In genomic region chr17:45986374-45986773, GRCm38 (mm10) we compare ENCODE assay signal across 23 mouse cellular contexts. TPM values are rescaled to one million over a fixed set of nuclear protein-coding genes. Genes with fewer than 3 reads are reported as not detected.
DNase-seq lines count a peak whose midpoint lies in the region; ATAC-seq and TF ChIP-seq lines count a peak whose summit lies in the region.
"Had no signal": no experiment of that assay in that cellular context is flagged by ENCODE, and none has a peak within 500 bp of the region (broad histone marks: within the 10 kb centered on the region; RNA-seq: fewer than 3 reads in every experiment).

No protein-coding gene starts in this region.

- ATAC-seq in embryonic facial prominence, embryonic 13.5 days (ENCODE audit: insufficient number of reproducible peaks, insufficient read depth, low FRiP score, low TSS enrichment, low read depth) = 0 out of 2 replicates have a peak, but pooled peaks have one; percentile 26
- no peak for ATAC-seq in midbrain, embryonic 11.5 days (ENCODE audit: low FRiP score)
- no peak for ATAC-seq in midbrain, embryonic 16.5 days
- ATAC-seq in intestine, embryonic 16.5 days = 0 out of 2 replicates have a peak, but pooled peaks have one; percentile 17
- ATAC-seq in CD4-positive, CD25-positive, alpha-beta regulatory T cell, adult 4 months = no peak
- ATAC-seq: forebrain, embryonic 13.5 days; forebrain, embryonic 15.5 days; forebrain, postnatal 0 days had no signal

- no peak for TF ChIP-seq POLR2A in small intestine, adult 2 months (IDR thresholded peaks at IDR 0.05; ENCODE audit: low read depth, low read length)

- no peak for TF ChIP-seq CTCF in small intestine, adult 2 months (IDR thresholded peaks at IDR 0.05; ENCODE audit: extremely low read depth, insufficient read length, insufficient replicate concordance, low read depth, low read length)

- WGBS in embryonic facial prominence, embryonic 13.5 days = 69% methylated on average over 6 of the region's 6 CpGs
- WGBS in embryonic facial prominence, embryonic 10.5 days = 83% methylated on average over 6 of the region's 6 CpGs
- WGBS in midbrain, embryonic 11.5 days = 91% methylated on average over 6 of the region's 6 CpGs
- WGBS in midbrain, embryonic 16.5 days = 87% methylated on average over 6 of the region's 6 CpGs
- 75% methylated on average over 6 of the region's 6 CpGs for WGBS in intestine, embryonic 16.5 days
- 87% methylated on average over 6 of the region's 6 CpGs for WGBS in small intestine, adult 2 months

- no peak overlapping the region for H3K4me2 ChIP-seq in embryonic facial prominence, embryonic 13.5 days
- no peak overlapping the region for H3K4me2 ChIP-seq in midbrain, embryonic 11.5 days
- no peak overlapping the region for H3K4me2 ChIP-seq in midbrain, embryonic 16.5 days (ENCODE audit: low read length)
- no peak overlapping the region for H3K4me2 ChIP-seq in intestine, embryonic 16.5 days (ENCODE audit: low read depth, low read length)
- H3K4me2 ChIP-seq: embryonic facial prominence, embryonic 12.5 days; forebrain, embryonic 13.5 days; forebrain, embryonic 15.5 days had no signal

- H3K9ac ChIP-seq in embryonic facial prominence, embryonic 13.5 days = no peak overlapping the region
- H3K9ac ChIP-seq in midbrain, embryonic 11.5 days (ENCODE audit: low read length) = no peak overlapping the region
- H3K9ac ChIP-seq in midbrain, embryonic 16.5 days (ENCODE audit: low read depth, low read length) = no peak overlapping the region
- no peak overlapping the region for H3K9ac ChIP-seq in intestine, embryonic 16.5 days (ENCODE audit: low read depth, low read length)
- H3K9ac ChIP-seq: embryonic facial prominence, embryonic 12.5 days; forebrain, embryonic 13.5 days; forebrain, embryonic 15.5 days; forebrain, postnatal 0 days had no signal

- no peaks in the 10 kb centered on the region for H3K27me3 ChIP-seq in embryonic facial prominence, embryonic 13.5 days
- H3K27me3 ChIP-seq in embryonic facial prominence, embryonic 10.5 days (replicated peaks; ENCODE audit: low read depth, poor library complexity, severe bottlenecking) = no peaks in the 10 kb centered on the region; the same call in 1 of the 2 replicates
- H3K27me3 ChIP-seq in midbrain, embryonic 11.5 days (ENCODE audit: control insufficient read depth, insufficient read depth, low read length) = no peaks in the 10 kb centered on the region
- no peaks in the 10 kb centered on the region for H3K27me3 ChIP-seq in midbrain, embryonic 16.5 days (ENCODE audit: control insufficient read depth, insufficient read depth, low read depth, low read length)
- H3K27me3 ChIP-seq in intestine, embryonic 16.5 days (replicated peaks; ENCODE audit: control insufficient read depth, insufficient read depth, low read length) = no peaks in the 10 kb centered on the region
- H3K27me3 ChIP-seq in small intestine, adult 2 months (ENCODE audit: control insufficient read depth, insufficient read depth, low read length) = no peaks in the 10 kb centered on the region
- H3K27me3 ChIP-seq: embryonic facial prominence, embryonic 12.5 days; forebrain, embryonic 13.5 days; forebrain, embryonic 15.5 days had no signal

- no peak overlapping the region for H3K4me3 ChIP-seq in embryonic facial prominence, embryonic 13.5 days
- H3K4me3 ChIP-seq in embryonic facial prominence, embryonic 10.5 days = no peak overlapping the region
- H3K4me3 ChIP-seq in midbrain, embryonic 11.5 days (ENCODE audit: low read depth, low read length) = no peak overlapping the region
- H3K4me3 ChIP-seq in midbrain, embryonic 16.5 days (ENCODE audit: low read depth, low read length) = no peak overlapping the region
- no peak overlapping the region for H3K4me3 ChIP-seq in intestine, embryonic 16.5 days (ENCODE audit: low read length)
- H3K4me3 ChIP-seq in small intestine, adult 2 months (ENCODE audit: low read depth, low read length) = no peak overlapping the region
- H3K4me3 ChIP-seq: embryonic facial prominence, embryonic 12.5 days; forebrain, embryonic 13.5 days; forebrain, embryonic 15.5 days had no signal

- H3K27ac ChIP-seq in embryonic facial prominence, embryonic 13.5 days = no peak overlapping the region
- no peak overlapping the region for H3K27ac ChIP-seq in embryonic facial prominence, embryonic 10.5 days (replicated peaks)
- H3K27ac ChIP-seq in midbrain, embryonic 11.5 days (ENCODE audit: low read depth, low read length) = no peak overlapping the region
- H3K27ac ChIP-seq in midbrain, embryonic 16.5 days (ENCODE audit: low read length) = no peak overlapping the region
- no peak overlapping the region for H3K27ac ChIP-seq in intestine, embryonic 16.5 days (ENCODE audit: low read length)
- H3K27ac ChIP-seq in small intestine, adult 2 months (ENCODE audit: insufficient read depth, low read depth, low read length) = peak overlapping the region; percentile 45; the same call in 1 of the 2 replicates
- H3K27ac ChIP-seq: embryonic facial prominence, embryonic 12.5 days; forebrain, embryonic 13.5 days; forebrain, embryonic 15.5 days had no signal

- intact Hi-C loops in gastrocnemius, postnatal 36 days (cut with DNase I) = no loop called here

- H3K4me1 ChIP-seq in embryonic facial prominence, embryonic 13.5 days = no peaks in the 10 kb centered on the region
- H3K4me1 ChIP-seq in embryonic facial prominence, embryonic 10.5 days = no peaks in the 10 kb centered on the region
- no peaks in the 10 kb centered on the region for H3K4me1 ChIP-seq in midbrain, embryonic 11.5 days (ENCODE audit: control insufficient read depth, insufficient read depth, low read length)
- no peaks in the 10 kb centered on the region for H3K4me1 ChIP-seq in midbrain, embryonic 16.5 days (ENCODE audit: control insufficient read depth, insufficient read depth, low read length)
- no peaks in the 10 kb centered on the region for H3K4me1 ChIP-seq in intestine, embryonic 16.5 days (ENCODE audit: control insufficient read depth, insufficient read depth, low read length)
- peaks cover 18% of the 10 kb centered on the region; the same call in 1 of the 2 replicates for H3K4me1 ChIP-seq in small intestine, adult 2 months (ENCODE audit: control insufficient read depth, insufficient read depth, insufficient read length, low read length)
- H3K4me1 ChIP-seq: embryonic facial prominence, embryonic 12.5 days; forebrain, embryonic 13.5 days; forebrain, embryonic 15.5 days had no signal

- no peaks in the 10 kb centered on the region for H3K36me3 ChIP-seq in embryonic facial prominence, embryonic 13.5 days
- H3K36me3 ChIP-seq in embryonic facial prominence, embryonic 10.5 days (replicated peaks) = no peaks in the 10 kb centered on the region
- no peaks in the 10 kb centered on the region for H3K36me3 ChIP-seq in midbrain, embryonic 11.5 days (ENCODE audit: control insufficient read depth, insufficient read depth, low read length)
- no peaks in the 10 kb centered on the region for H3K36me3 ChIP-seq in midbrain, embryonic 16.5 days (ENCODE audit: control insufficient read depth, insufficient read depth, low read length)
- H3K36me3 ChIP-seq in intestine, embryonic 16.5 days (ENCODE audit: control insufficient read depth, insufficient read depth, low read length) = no peaks in the 10 kb centered on the region
- no peaks in the 10 kb centered on the region for H3K36me3 ChIP-seq in small intestine, adult 2 months (ENCODE audit: control insufficient read depth, insufficient read depth, low read length)
- H3K36me3 ChIP-seq: embryonic facial prominence, embryonic 12.5 days; forebrain, embryonic 15.5 days had no signal

- DNase-seq in embryonic facial prominence, embryonic 10.5 days (ENCODE audit: low spot score) = no peak
- peak; percentile 70 for DNase-seq in midbrain, embryonic 11.5 days (ENCODE audit: low spot score, missing footprints)
- no peak for DNase-seq in gastrocnemius, postnatal 36 days
- DNase-seq: adrenal gland, adult 8-10 months; adrenal gland, postnatal 14 days; adrenal gland, postnatal 36 days; B cell, adult 2 months; cerebellum, adult 11 months; cerebellum, adult 18-20 months; cerebellum, adult 8-10 months; cerebellum, adult 9-11 months; cerebellum, postnatal 14 days; cerebellum, postnatal 36 days; embryo, embryonic 11 days; forebrain, postnatal 0 days had no signal

- H3K9me3 ChIP-seq in embryonic facial prominence, embryonic 13.5 days = 0 out of 2 replicates have a peak, but pooled peaks cover 4% of the 10 kb centered on the region
- H3K9me3 ChIP-seq in embryonic facial prominence, embryonic 10.5 days = no peaks in the 10 kb centered on the region; the same call in 1 of the 2 replicates
- H3K9me3 ChIP-seq in midbrain, embryonic 11.5 days (ENCODE audit: control insufficient read depth, low read length) = no peaks in the 10 kb centered on the region
- no peaks in the 10 kb centered on the region for H3K9me3 ChIP-seq in midbrain, embryonic 16.5 days (replicated peaks; ENCODE audit: control insufficient read depth, low read length, poor library complexity, severe bottlenecking)
- no peaks in the 10 kb centered on the region for H3K9me3 ChIP-seq in intestine, embryonic 16.5 days (ENCODE audit: control insufficient read depth, low read length)
- H3K9me3 ChIP-seq: forebrain, embryonic 13.5 days; forebrain, embryonic 15.5 days had no signal

RNA-seq across cellular contexts. Expression of gene Vegfa, which starts 45.8 kb away (rescaled TPM):
- polyA plus RNA-seq in embryonic facial prominence, embryonic 13.5 days (2015; fragmentation: Nextera tagmentation; extraction: Ambion mirVana) = 5.5 and 7.0 TPM in 2 replicates
- 2.1 and 2.3 TPM in 2 replicates for polyA plus RNA-seq in embryonic facial prominence, embryonic 10.5 days (2016; fragmentation: Nextera tagmentation; extraction: Ambion mirVana)
- polyA plus RNA-seq in midbrain, embryonic 11.5 days (2014; fragmentation: Nextera tagmentation; extraction: Ambion mirVana) = 2.2 and 2.9 TPM in 2 replicates
- 3.4 and 4.7 TPM in 2 replicates for polyA plus RNA-seq in midbrain, embryonic 16.5 days (2015; fragmentation: Nextera tagmentation; extraction: Ambion mirVana)
- 2.7 and 3.3 TPM in 2 replicates for polyA plus RNA-seq in intestine, embryonic 16.5 days (2015; fragmentation: Nextera tagmentation; extraction: Ambion mirVana)
- polyA plus RNA-seq in small intestine, adult 2 months (2012; rRNA removed) = 108 and 177 TPM in 2 replicates
- polyA plus RNA-seq in CD4-positive, CD25-positive, alpha-beta regulatory T cell, adult 4 months (2017; shearing (Covaris generic)) = not detected
- total RNA-seq in gastrocnemius, postnatal 36 days (2021) = 100 to 1,000 TPM; 137 to 152 TPM

Comparison
In these comparisons a context has a peak if more than half of its experiments do, and no peak if none do; other contexts are left out.
1. ATAC-seq: peak in embryonic facial prominence, embryonic 13.5 days (single experiment) and intestine, embryonic 16.5 days (single experiment); none in midbrain, embryonic 11.5 days (single experiment), midbrain, embryonic 16.5 days (single experiment) and CD4-positive, CD25-positive, alpha-beta regulatory T cell, adult 4 months (single experiment).
2. RNA of gene Vegfa, which starts 45.8 kb away (polyA plus RNA-seq): 108 to 177 TPM in small intestine, adult 2 months; 5.5 to 7.0 TPM in embryonic facial prominence, embryonic 13.5 days, 3.4 to 4.7 TPM in midbrain, embryonic 16.5 days, 2.2 to 2.9 TPM in midbrain, embryonic 11.5 days, 2.7 to 3.3 TPM in intestine, embryonic 16.5 days, 2.1 to 2.3 TPM in embryonic facial prominence, embryonic 10.5 days and not detected in CD4-positive, CD25-positive, alpha-beta regulatory T cell, adult 4 months; every median in the first group is over 10 times any median in the second.